Mouse (Mus musculus): ENCODE results near the gene Zfp148. TPM values are rescaled to one million over a fixed set of nuclear protein-coding genes. Genes with fewer than 3 reads are reported as not detected.

The Zfp148 gene
- polyA plus RNA-seq, 1 experiment from 2014 or later: 30.3 TPM

- TF ChIP-seq CTCF (IDR thresholded peaks at IDR 0.05) (no peak), EP300 (IDR thresholded peaks at IDR 0.05) (no peak)
- Histone ChIP-seq H3K9ac (replicated peaks; ENCODE audit: low read depth) (no peak overlapping the region), H3K27ac (ENCODE audit: low read length) (no peak overlapping the region), H3K9me3 (ENCODE audit: low read length) (no peaks in the 10 kb centered on the region), H3K4me1 (ENCODE audit: insufficient read depth, low read depth, low read length) (peaks cover 5% of the 10 kb centered on the region; the same call in 1 of the 2 replicates), H3K36me3 (ENCODE audit: insufficient read depth, low read length) (no peaks in the 10 kb centered on the region), H3K4me2 (replicated peaks; ENCODE audit: low read depth, low read length) (no peak overlapping the region), H3K4me3 (ENCODE audit: low read depth, low read length) (no peak overlapping the region), H3K27me3 (replicated peaks; ENCODE audit: insufficient read depth, low read length) (no peaks in the 10 kb centered on the region)
- WGBS: 51% methylated on average over 2 of the region's 2 CpGs
- DNase-seq (ENCODE audit: low spot score) (no peak), ATAC-seq (no peak)
These were observed 6.4 kb downstream of the Zfp148 start for GRCm38 (mm10) chr16:33387013-33387412.

- 98% methylated on average over 2 of the region's 2 CpGs for WGBS
- no peak for ATAC-seq
- H3K36me3 ChIP-seq (ENCODE audit: insufficient read depth, low read length): no peaks in the 10 kb centered on the region
These were observed 6.8 kb downstream of the Zfp148 start for GRCm38 (mm10) chr16:33387420-33387819.

DNA sequence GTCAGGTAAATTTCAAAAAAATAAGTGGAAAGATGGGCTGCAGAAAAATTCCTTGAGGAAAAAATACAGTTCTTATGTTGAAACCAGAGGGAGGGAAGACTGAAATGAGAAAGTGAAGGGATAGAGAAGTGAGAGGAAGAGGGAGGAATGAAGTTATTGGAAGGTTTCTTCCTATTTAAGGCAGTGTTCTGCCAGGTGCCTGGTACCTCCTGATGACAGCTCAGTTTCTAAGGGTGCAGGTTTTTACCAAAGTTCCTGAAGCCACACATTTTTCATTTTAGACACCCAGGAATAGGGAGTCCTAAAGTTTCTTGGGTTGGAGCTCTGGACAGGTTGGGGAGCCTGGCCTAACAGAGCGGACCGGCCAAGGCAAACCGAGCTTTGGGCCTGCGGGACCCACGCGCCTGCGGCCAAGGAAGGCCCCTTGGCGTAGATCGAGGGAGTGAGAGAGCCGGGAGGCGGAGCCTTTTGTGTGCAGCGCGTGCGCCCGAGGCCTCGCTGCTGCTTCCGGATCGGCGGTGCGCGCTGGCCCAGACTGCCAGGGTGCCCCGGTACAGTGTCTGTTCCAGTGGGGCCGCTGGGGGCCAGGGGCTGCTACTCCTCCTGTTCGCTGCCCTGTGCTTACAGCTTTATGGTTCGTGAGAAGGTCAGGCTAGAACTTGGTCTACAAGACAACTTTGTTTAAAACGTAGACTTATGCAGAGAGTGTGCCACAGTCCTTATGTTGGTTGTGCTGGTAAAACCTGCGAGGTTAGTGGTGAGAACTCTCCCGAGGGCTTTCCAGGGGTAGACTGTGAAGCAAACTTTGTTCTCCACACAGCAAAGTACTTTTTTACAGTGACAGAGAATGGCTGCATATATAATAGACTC lies 19.5 kb downstream of the Zfp148 start:
- peak overlapping the region; percentile 57 for H3K4me2 ChIP-seq (replicated peaks; ENCODE audit: low read depth, low read length)
- no peak for TF ChIP-seq EP300 (IDR thresholded peaks at IDR 0.05)
- no peak for TF ChIP-seq CTCF (IDR thresholded peaks at IDR 0.05)
- H3K27ac ChIP-seq (ENCODE audit: low read length): peak overlapping the region; percentile 34
- H3K4me1 ChIP-seq (ENCODE audit: insufficient read depth, low read depth, low read length): peaks cover 10% of the 10 kb centered on the region; the same call in 1 of the 2 replicates
- ATAC-seq: peak; percentile 93
- peak; percentile 94 for DNase-seq (ENCODE audit: low spot score)
- no peaks in the 10 kb centered on the region for H3K36me3 ChIP-seq (ENCODE audit: insufficient read depth, low read length)
- under 1% methylated on average over 28 of the region's 28 CpGs for WGBS
- peak overlapping the region; percentile 35 for H3K9ac ChIP-seq (replicated peaks; ENCODE audit: low read depth)
- H3K9me3 ChIP-seq (ENCODE audit: low read length): no peaks in the 10 kb centered on the region
- H3K27me3 ChIP-seq (replicated peaks; ENCODE audit: insufficient read depth, low read length): no peaks in the 10 kb centered on the region
- H3K4me3 ChIP-seq (ENCODE audit: low read depth, low read length): peak overlapping the region; percentile 38

More at GRCm38 (mm10) chr16:33387420-33387819, 6.8 kb downstream of the Zfp148 start:
- Histone ChIP-seq H3K9ac (replicated peaks; ENCODE audit: low read depth) (no peak overlapping the region), H3K4me1 (ENCODE audit: insufficient read depth, low read depth, low read length) (peaks cover 3% of the 10 kb centered on the region; the same call in 1 of the 2 replicates), H3K27ac (ENCODE audit: low read length) (no peak overlapping the region), H3K4me2 (replicated peaks; ENCODE audit: low read depth, low read length) (no peak overlapping the region), H3K9me3 (ENCODE audit: low read length) (no peaks in the 10 kb centered on the region), H3K4me3 (ENCODE audit: low read depth, low read length) (no peak overlapping the region), H3K27me3 (replicated peaks; ENCODE audit: insufficient read depth, low read length) (no peaks in the 10 kb centered on the region)
- TF ChIP-seq EP300 (IDR thresholded peaks at IDR 0.05) (no peak), CTCF (IDR thresholded peaks at IDR 0.05) (no peak)
- DNase-seq (ENCODE audit: low spot score): no peak

DNA sequence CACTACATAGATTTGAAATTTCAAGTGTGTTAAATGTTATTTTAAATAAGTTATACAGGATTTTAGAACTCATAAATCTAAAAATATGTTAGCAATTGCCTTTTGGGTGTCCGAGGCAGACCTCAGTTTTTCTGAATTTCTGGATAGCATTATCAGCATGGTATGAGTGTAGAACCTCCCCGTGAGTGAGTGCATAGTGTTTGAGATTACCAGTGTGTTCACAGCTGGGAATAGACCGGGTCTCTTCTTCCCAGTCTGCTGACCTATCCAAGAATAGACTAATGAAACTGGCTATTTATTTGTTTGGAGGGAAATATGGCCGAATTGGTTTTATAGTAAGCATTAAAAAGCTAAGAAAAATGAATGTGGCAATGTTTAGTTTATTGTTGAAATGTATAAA lies 20.3 kb downstream of the Zfp148 start:
- peaks cover 10% of the 10 kb centered on the region; the same call in 1 of the 2 replicates for H3K4me1 ChIP-seq (ENCODE audit: insufficient read depth, low read depth, low read length)
- no peak overlapping the region for H3K9ac ChIP-seq (replicated peaks; ENCODE audit: low read depth)
- WGBS: 47% methylated on average over 4 of the region's 4 CpGs
- no peak for ATAC-seq
- no peaks in the 10 kb centered on the region for H3K9me3 ChIP-seq (ENCODE audit: low read length)
- TF ChIP-seq CTCF (IDR thresholded peaks at IDR 0.05) (no peak), EP300 (IDR thresholded peaks at IDR 0.05) (no peak)
- H3K27me3 ChIP-seq (replicated peaks; ENCODE audit: insufficient read depth, low read length): no peaks in the 10 kb centered on the region
- no peak overlapping the region for H3K27ac ChIP-seq (ENCODE audit: low read length)
- DNase-seq (ENCODE audit: low spot score): no peak
- H3K4me2 ChIP-seq (replicated peaks; ENCODE audit: low read depth, low read length): no peak overlapping the region
- H3K4me3 ChIP-seq (ENCODE audit: low read depth, low read length): no peak overlapping the region
- H3K36me3 ChIP-seq (ENCODE audit: insufficient read depth, low read length): no peaks in the 10 kb centered on the region

DNA sequence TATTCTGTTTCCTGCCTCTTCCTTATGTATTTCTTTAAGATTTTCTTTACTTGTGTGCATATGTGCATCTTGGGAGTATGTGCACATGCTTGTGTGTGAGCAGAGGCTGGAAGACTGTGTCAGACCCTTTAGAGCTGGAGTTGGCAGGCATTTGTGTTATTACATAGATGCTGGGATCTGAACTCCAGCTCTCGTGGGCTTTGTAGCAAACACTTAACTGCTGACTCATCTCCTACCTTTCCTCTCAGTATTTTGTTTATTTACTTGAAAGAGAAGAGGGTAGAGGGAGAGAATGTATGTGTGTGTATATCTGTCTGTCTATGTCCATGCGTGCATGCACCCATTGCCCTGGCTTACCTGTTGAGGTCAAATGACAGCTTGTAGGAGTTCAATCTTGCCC lies 22.6 kb downstream of the Zfp148 start:
- Histone ChIP-seq H3K27me3 (replicated peaks; ENCODE audit: insufficient read depth, low read length) (no peaks in the 10 kb centered on the region), H3K9ac (replicated peaks; ENCODE audit: low read depth) (no peak overlapping the region), H3K27ac (ENCODE audit: low read length) (peak overlapping the region; percentile 15; the same call in 1 of the 2 replicates), H3K4me3 (ENCODE audit: low read depth, low read length) (no peak overlapping the region), H3K9me3 (ENCODE audit: low read length) (no peaks in the 10 kb centered on the region), H3K36me3 (ENCODE audit: insufficient read depth, low read length) (no peaks in the 10 kb centered on the region), H3K4me1 (ENCODE audit: insufficient read depth, low read depth, low read length) (peaks cover 10% of the 10 kb centered on the region; the same call in 1 of the 2 replicates), H3K4me2 (replicated peaks; ENCODE audit: low read depth, low read length) (no peak overlapping the region)
- WGBS: 44% methylated on average over 2 of the region's 2 CpGs
- ATAC-seq (no peak), DNase-seq (ENCODE audit: low spot score) (no peak)
- TF ChIP-seq EP300 (IDR thresholded peaks at IDR 0.05): no peak
- TF ChIP-seq CTCF (IDR thresholded peaks at IDR 0.05): no peak

DNA sequence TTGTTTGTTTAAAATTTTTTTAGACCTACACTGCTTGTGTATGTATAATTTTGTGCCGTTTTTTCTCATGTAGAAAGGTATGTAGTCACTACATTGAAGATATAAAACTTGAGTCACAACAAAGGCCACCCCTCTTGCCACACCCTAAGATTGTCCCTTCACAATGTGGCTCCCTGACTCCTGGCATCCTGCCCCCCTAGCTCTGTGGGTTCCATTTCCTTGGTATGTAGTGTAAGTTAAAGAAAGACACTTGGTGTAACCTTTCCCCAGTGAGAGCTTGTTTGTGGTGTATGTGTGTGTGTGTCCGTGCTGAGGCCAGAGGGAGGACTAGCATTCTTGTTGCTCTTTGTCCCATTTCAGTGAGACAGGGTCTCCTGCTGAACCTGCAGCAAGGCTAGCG lies 23.4 kb downstream of the Zfp148 start:
- 62% methylated on average over 3 of the region's 3 CpGs for WGBS
- Histone ChIP-seq H3K4me1 (ENCODE audit: insufficient read depth, low read depth, low read length) (peaks cover 10% of the 10 kb centered on the region; the same call in 1 of the 2 replicates), H3K27ac (ENCODE audit: low read length) (no peak overlapping the region), H3K9me3 (ENCODE audit: low read length) (no peaks in the 10 kb centered on the region), H3K4me2 (replicated peaks; ENCODE audit: low read depth, low read length) (no peak overlapping the region), H3K9ac (replicated peaks; ENCODE audit: low read depth) (no peak overlapping the region), H3K27me3 (replicated peaks; ENCODE audit: insufficient read depth, low read length) (no peaks in the 10 kb centered on the region), H3K4me3 (ENCODE audit: low read depth, low read length) (no peak overlapping the region), H3K36me3 (ENCODE audit: insufficient read depth, low read length) (no peaks in the 10 kb centered on the region)
- TF ChIP-seq CTCF (IDR thresholded peaks at IDR 0.05) (no peak), EP300 (IDR thresholded peaks at IDR 0.05) (no peak)
- no peak for ATAC-seq
- no peak for DNase-seq (ENCODE audit: low spot score)
